Mouse (Mus musculus) ES-E14 (cell line): Measurements from ENCODE around the gene Spata7. TPM values are rescaled to one million over a fixed set of nuclear protein-coding genes. Genes with fewer than 3 reads are reported as not detected.

Experiments
- DNase-seq: peaks from one replicate; pipeline ENCODE4 v3.0.0-alpha.2; 2013; ENCODE audit warnings: low read depth, low spot score
- H3K27ac ChIP-seq: 2 replicates; pipeline ENCODE4 v1.5.1; 2012; ENCODE audit warnings: low read depth, mild to moderate bottlenecking, low read length, moderate library complexity, mixed read lengths; ENCODE audit not compliant: poor library complexity, insufficient read depth, severe bottlenecking
- H3K36me3 ChIP-seq: 2 replicates; pipeline ENCODE4 v1.6.1; 2012; ENCODE audit warnings: mild to moderate bottlenecking, low read length, moderate library complexity, mixed read lengths; ENCODE audit not compliant: control insufficient read depth, poor library complexity, insufficient read depth, severe bottlenecking
- H3K4me1 ChIP-seq, 2 experiments: fragments of 150-350 bp in 1 of 2; sonication (generic) in 1 of 2; 2 replicates each; pipeline ENCODE4 v1.6.1; 2012; ENCODE audit warnings: low read length in 2 of 2, mild to moderate bottlenecking in 1 of 2, mixed read lengths in 1 of 2; ENCODE audit not compliant: control insufficient read depth in 2 of 2, insufficient read depth in 2 of 2, poor library complexity in 1 of 2
- H3K4me3 ChIP-seq, 2 experiments: fragments of 150-350 bp in 1 of 2; sonication (generic) in 1 of 2; 2 replicates each; pipeline ENCODE4 v1.5.1; 2012; ENCODE audit warnings: low read length in 2 of 2, low read depth in 1 of 2, mild to moderate bottlenecking in 1 of 2, mixed read lengths in 1 of 2; ENCODE audit not compliant: insufficient read depth in 1 of 2, poor library complexity in 1 of 2, severe bottlenecking in 1 of 2
- H3K9ac ChIP-seq: 2 replicates; pipeline ENCODE4 v1.6.1; 2012; ENCODE audit warnings: low read depth, mild to moderate bottlenecking, low read length, mixed read lengths; ENCODE audit not compliant: poor library complexity, insufficient read depth, severe bottlenecking
- H3K9me3 ChIP-seq: fragments of 150-350 bp; sonication (generic); 2 replicates; pipeline ENCODE4 v1.6.1; 2012; ENCODE audit warnings: low read depth, mild to moderate bottlenecking, low read length; ENCODE audit not compliant: control insufficient read depth, insufficient read depth
- CHD2 ChIP-seq: IDR thresholded peaks from 2 replicates; pipeline ENCODE4 v1.6.1; 2014; ENCODE audit warnings: mild to moderate bottlenecking, low read depth, low read length, inconsistent platforms
- HCFC1 ChIP-seq: IDR thresholded peaks from 2 replicates; pipeline ENCODE4 v1.6.1; 2012; ENCODE audit warnings: low read length, inconsistent platforms, borderline replicate concordance; ENCODE audit not compliant: insufficient read depth
- MAFK ChIP-seq: IDR thresholded peaks from 2 replicates; pipeline ENCODE4 v1.6.1; 2014; ENCODE audit warnings: mild to moderate bottlenecking, low read depth, low read length, inconsistent platforms; ENCODE audit not compliant: insufficient read depth
- ZC3H11A ChIP-seq: IDR thresholded peaks from 2 replicates; pipeline ENCODE4 v1.6.1; 2012; ENCODE audit warnings: low read depth, mild to moderate bottlenecking, inconsistent platforms, low read length, borderline replicate concordance
- ZNF384 ChIP-seq: IDR thresholded peaks from 2 replicates; pipeline ENCODE4 v1.6.1; 2012; ENCODE audit warnings: low read depth, low read length, inconsistent platforms
- in situ Hi-C, 2 experiments: fragments of 600-800 bp; cut with MboI; formaldehyde crosslinking; loops; one replicate each; pipeline ENCODE4 v1.15.1; 2025; ENCODE audit warnings: low sequenced_read_pairs in 2 of 2, inconsistent platforms in 1 of 2; ENCODE audit not compliant: unreplicated experiment in 2 of 2
- total RNA-seq: library from RNA; depleted of rRNA; stranded (reverse); fragments of 300-350 nt; gene quantifications from 2 replicates; pipeline ENCODE4 v1.2.3, GENCODE M21; 2012

Gene Spata7
- total RNA-seq, 1 experiment, result 11.2 TPM

DNA sequence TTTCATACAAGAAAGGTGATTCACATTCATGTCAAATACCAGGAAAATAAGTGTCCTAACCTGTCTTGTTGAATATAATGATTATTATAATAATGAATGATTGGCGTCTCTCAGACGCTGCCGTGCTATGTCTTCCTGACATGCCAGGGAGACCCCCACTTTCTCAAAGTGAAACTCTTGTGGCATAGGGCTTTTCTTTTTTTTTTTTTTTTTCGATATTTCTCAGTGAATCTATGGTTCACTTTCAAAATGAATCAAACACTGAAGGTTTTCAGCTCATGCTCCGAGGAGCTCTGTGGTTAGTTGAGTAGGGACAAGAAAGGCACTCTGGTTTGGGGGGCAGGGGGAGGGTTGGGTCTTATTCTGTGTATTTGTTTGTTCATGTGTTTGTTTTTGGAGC, 27.1 kb upstream of the Spata7 start:
- TF ChIP-seq HCFC1, result no peak
- TF ChIP-seq CHD2, result no peak
- TF ChIP-seq MAFK, result no peak
- no peak for TF ChIP-seq ZNF384
- no peak for TF ChIP-seq ZC3H11A
- Histone ChIP-seq H3K4me3 (no peak overlapping the region), H3K4me1 (no peaks in the 10 kb centered on the region), H3K9ac (no peak overlapping the region), H3K36me3 (no peaks in the 10 kb centered on the region), H3K9me3 (no peaks in the 10 kb centered on the region), H3K27ac (no peak overlapping the region)
- DNase-seq, result no peak
- in situ Hi-C loops, result no loop called here

DNA sequence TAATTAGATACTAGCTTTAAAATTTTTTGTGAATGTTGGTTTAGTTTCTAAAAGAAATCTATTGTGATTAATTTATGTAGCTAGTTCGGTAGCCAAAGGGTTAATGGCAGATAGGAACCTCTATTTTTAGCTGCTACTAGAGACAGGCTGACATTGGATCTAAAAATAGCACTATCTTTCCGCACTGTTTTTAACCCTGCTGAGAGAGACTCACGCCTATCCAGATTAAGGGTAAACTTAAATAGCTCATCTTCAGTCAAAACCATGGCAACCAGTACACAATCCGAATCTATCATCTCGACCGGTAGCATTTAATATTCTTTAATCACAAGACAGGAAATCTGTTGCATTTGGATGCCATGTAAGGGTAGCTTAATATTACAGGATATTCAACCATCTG, 25.8 kb upstream of the Spata7 start:
- Histone ChIP-seq H3K4me3 (no peak overlapping the region), H3K9me3 (no peaks in the 10 kb centered on the region), H3K27ac (no peak overlapping the region), H3K4me1 (no peaks in the 10 kb centered on the region), H3K9ac (no peak overlapping the region), H3K36me3 (no peaks in the 10 kb centered on the region)
- TF ChIP-seq ZNF384 (no peak), HCFC1 (no peak), MAFK (no peak), CHD2 (no peak), ZC3H11A (no peak)
- no peak for DNase-seq
- in situ Hi-C loops, result no loop called here

DNA sequence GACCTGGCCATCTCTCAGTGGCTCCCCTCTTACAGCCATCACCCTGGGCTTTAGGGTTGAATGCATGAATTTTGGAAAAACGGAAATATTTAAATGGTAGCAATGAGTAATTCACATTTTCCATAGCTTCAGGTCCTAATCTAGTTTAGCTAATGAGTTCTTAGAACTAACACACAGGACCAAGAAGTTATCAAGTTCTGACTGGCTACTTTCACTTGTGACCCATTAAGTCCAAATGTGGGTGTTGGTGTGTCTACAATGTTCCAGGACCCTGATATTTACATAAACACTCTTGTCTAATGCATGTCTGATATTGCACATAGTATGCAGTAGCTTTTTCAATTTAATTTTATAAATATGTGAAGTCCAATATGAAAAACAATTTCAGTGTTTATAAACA, 22.7 kb upstream of the Spata7 start:
- in situ Hi-C loops, result no loop called here
- TF ChIP-seq CHD2 (no peak), HCFC1 (no peak), ZNF384 (no peak), ZC3H11A (no peak), MAFK (no peak)

DNA sequence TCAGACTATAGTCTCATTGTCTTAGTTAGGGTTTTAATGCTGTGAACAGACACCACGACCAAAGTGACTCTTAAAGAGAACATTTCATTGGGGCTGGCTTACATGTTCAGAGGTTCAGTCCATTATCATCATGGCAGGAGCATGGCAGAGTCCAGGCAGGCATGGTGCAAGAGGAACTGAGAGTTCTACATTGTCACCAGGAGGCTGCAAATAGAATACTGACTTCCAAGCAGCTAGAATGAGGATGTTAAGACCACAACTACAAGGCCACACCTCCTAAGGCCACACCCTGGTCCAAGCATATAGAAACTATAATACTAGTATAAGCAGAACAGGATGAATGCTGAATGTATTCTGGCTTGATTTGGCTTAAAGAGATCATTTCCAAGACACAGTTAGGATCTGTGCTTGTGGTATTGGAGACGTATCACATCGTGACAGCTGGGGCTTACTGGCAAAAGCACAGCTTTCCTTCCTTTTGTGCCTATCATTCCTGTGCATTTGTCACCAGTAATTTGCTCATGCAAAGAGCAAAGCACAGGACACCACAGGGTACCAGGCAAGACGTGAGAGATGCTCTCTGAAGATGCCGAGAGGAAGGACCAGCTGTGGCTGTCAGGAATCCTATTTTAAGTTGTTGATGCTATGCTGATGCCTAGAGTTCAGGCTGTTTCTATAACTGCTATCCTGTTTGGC, 21.2 kb upstream of the Spata7 start:
- no peak for DNase-seq
- Histone ChIP-seq H3K36me3 (no peaks in the 10 kb centered on the region), H3K4me1 (no peaks in the 10 kb centered on the region), H3K27ac (no peak overlapping the region), H3K9me3 (no peaks in the 10 kb centered on the region), H3K4me3 (no peak overlapping the region), H3K9ac (no peak overlapping the region)
- TF ChIP-seq HCFC1, result no peak
- no peak for TF ChIP-seq ZNF384
- TF ChIP-seq CHD2, result no peak
- TF ChIP-seq ZC3H11A, result no peak
- no peak for TF ChIP-seq MAFK
- in situ Hi-C loops, result no loop called here

More for the DNA sequence above, 22.7 kb upstream of the Spata7 start:
- DNase-seq, result no peak
- Histone ChIP-seq H3K27ac (no peak overlapping the region), H3K4me1 (no peaks in the 10 kb centered on the region), H3K36me3 (no peaks in the 10 kb centered on the region), H3K9ac (no peak overlapping the region), H3K4me3 (no peak overlapping the region), H3K9me3 (no peaks in the 10 kb centered on the region)

GRCm38 (mm10) chr12:98610341-98610740, 17.6 kb upstream of the Spata7 start:
- in situ Hi-C loops, result no loop called here
- DNase-seq, result no peak
- H3K27ac ChIP-seq, result no peak overlapping the region
- TF ChIP-seq ZC3H11A (no peak), CHD2 (no peak), ZNF384 (no peak)
- no peaks in the 10 kb centered on the region for H3K9me3 ChIP-seq
- no peak overlapping the region for H3K9ac ChIP-seq
- H3K4me1 ChIP-seq, result no peaks in the 10 kb centered on the region
- H3K4me3 ChIP-seq, result no peak overlapping the region
- H3K36me3 ChIP-seq, result no peaks in the 10 kb centered on the region
